Mouse (Mus musculus): ENCODE data around the gene Clasp1. TPM values are rescaled to one million over a fixed set of nuclear protein-coding genes. Genes with fewer than 3 reads are reported as not detected.

The Clasp1 gene
- total and polyA plus RNA-seq, 3 experiments, result 32.0 to 53.2 (median 42.2) TPM

DNA sequence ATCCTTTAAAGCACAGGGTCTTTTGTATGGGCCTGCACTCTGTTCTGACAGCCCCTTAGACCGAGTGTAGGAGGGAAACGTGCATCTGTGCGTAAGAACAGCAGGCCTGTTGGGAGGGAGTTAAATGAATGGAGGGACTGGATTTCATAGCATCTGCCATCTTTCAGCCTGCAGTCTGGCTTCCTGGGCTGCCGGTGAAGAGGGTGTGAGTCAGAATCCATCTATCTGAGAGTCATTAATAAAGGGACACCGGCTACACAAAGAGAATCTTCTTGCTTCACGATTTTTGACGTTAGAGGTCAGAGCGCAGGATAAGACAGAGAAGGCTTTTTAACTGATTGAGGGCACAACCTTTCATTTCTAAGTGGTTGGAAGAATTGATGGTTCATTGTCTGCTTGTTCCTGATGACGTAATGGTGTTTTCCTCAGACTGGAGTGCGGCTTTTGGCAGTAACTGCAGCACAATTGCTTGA is 46.2 kb downstream of the Clasp1 start:
- no peak overlapping the region for H3K4me2 ChIP-seq (ENCODE audit: insufficient read depth, low read depth, poor library complexity, severe bottlenecking)
- H3K4me1 ChIP-seq (ENCODE audit: control insufficient read depth in 1 of 2, insufficient read depth in 2 of 2), result peaks cover 0 to 36% of the 10 kb centered on the region in 2 experiments; a peak in 1 of 4 replicates
- no peak overlapping the region for H3K27ac ChIP-seq (ENCODE audit: insufficient read depth, low read depth)
- H3K79me2 ChIP-seq (replicated peaks; ENCODE audit: control insufficient read depth, extremely low read depth, insufficient read depth, poor library complexity, severe bottlenecking), result peaks cover 69% of the 10 kb centered on the region
- no peaks in the 10 kb centered on the region for H3K27me3 ChIP-seq (replicated peaks)
- TF ChIP-seq BHLHE40 (IDR thresholded peaks at IDR 0.05; ENCODE audit: low read depth, low read length) (no peak), TCF12 (IDR thresholded peaks at IDR 0.05; ENCODE audit: low read depth, low read length) (no peak), MAZ (IDR thresholded peaks at IDR 0.05; ENCODE audit: low read depth, low read length) (no peak), TBP (conservative IDR thresholded peaks at IDR 0.05; ENCODE audit: low read depth, low read length) (no peak), SIN3A (IDR thresholded peaks at IDR 0.05; ENCODE audit: low read length) (no peak), POLR2AphosphoS2 (IDR thresholded peaks at IDR 0.05; ENCODE audit: low read depth, low read length) (no peak), RCOR1 (conservative IDR thresholded peaks at IDR 0.05; ENCODE audit: low read depth, low read length) (no peak), USF2 (conservative IDR thresholded peaks at IDR 0.05; ENCODE audit: low read depth, low read length) (no peak), ZMIZ1 (IDR thresholded peaks at IDR 0.05; ENCODE audit: low read depth, low read length) (no peak), UBTF (IDR thresholded peaks at IDR 0.05; ENCODE audit: low read depth, low read length) (no peak), ZKSCAN1 (IDR thresholded peaks at IDR 0.05; ENCODE audit: borderline replicate concordance, low read depth, low read length) (no peak), ETS1 (conservative IDR thresholded peaks at IDR 0.05; ENCODE audit: low read depth, low read length) (no peak), MAFK (IDR thresholded peaks at IDR 0.05; ENCODE audit: insufficient replicate concordance, low read length) (no peak), ZNF384 (IDR thresholded peaks at IDR 0.05; ENCODE audit: low read depth, low read length) (no peak), MEF2A (IDR thresholded peaks at IDR 0.05; ENCODE audit: borderline replicate concordance, low read depth, low read length) (no peak), JUND (conservative IDR thresholded peaks at IDR 0.05; ENCODE audit: low read depth, low read length) (no peak)
- no peak overlapping the region for H3K4me3 ChIP-seq (replicated peaks in 1 of 3; ENCODE audit: low read depth in 2 of 3, low read length in 2 of 3, poor library complexity in 1 of 3)
- H3K9ac ChIP-seq (ENCODE audit: insufficient read depth, low read depth), result no peak overlapping the region
- DNase-seq (ENCODE audit: extremely low read depth), result no peak
- in situ Hi-C loops (cut with MboI; ENCODE audit: low pct_ligation_motif_present, low pct_unique_long_range_greater_than_20kb, low sequenced_read_pairs), result no loop called here
- peaks cover 5% of the 10 kb centered on the region for H3K9me3 ChIP-seq (replicated peaks; ENCODE audit: low read length)
- peaks cover 20 to 79% of the 10 kb centered on the region in 2 experiments for H3K36me3 ChIP-seq (replicated peaks in 1 of 2; ENCODE audit: control insufficient read depth in 1 of 2, insufficient read depth in 1 of 2, low read length in 1 of 2)
- dilution Hi-C loops (cut with MboI; ENCODE audit: extremely low pct_ligation_motif_present, extremely low pct_unique_long_range_greater_than_20kb, low sequenced_read_pairs), result no loop called here

DNA sequence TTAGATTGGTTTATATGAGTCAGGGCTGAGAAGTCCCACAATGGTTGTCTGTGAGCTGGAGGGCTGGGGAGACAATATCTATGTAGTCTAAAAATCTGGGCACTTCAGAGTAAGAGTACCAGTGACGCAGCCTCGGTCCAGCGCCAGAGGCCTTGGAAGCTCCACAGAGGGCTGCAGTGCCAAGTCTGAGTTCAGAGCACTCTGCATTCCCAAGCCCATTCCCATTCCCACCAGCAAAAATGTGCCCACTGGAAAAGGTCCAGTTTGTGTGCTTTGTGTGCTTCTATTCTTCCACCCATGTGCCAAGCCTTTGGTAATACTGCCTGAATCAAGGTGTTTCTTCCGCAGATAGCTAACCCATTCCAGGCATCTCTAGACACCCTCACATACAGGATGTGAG is 49.0 kb downstream of the Clasp1 start:
- in situ Hi-C loops (cut with MboI; ENCODE audit: low pct_ligation_motif_present, low pct_unique_long_range_greater_than_20kb, low sequenced_read_pairs), result no loop called here
- dilution Hi-C loops (cut with MboI; ENCODE audit: extremely low pct_ligation_motif_present, extremely low pct_unique_long_range_greater_than_20kb, low sequenced_read_pairs), result no loop called here
- H3K4me3 ChIP-seq (replicated peaks in 1 of 3; ENCODE audit: low read depth in 2 of 3, low read length in 2 of 3, poor library complexity in 1 of 3), result no peak overlapping the region

More for the DNA sequence above, 49.0 kb downstream of the Clasp1 start:
- peaks cover 26 to 77% of the 10 kb centered on the region in 2 experiments for H3K36me3 ChIP-seq (replicated peaks in 1 of 2; ENCODE audit: control insufficient read depth in 1 of 2, insufficient read depth in 1 of 2, low read length in 1 of 2)
- TF ChIP-seq RCOR1 (conservative IDR thresholded peaks at IDR 0.05; ENCODE audit: low read depth, low read length), result no peak
- TF ChIP-seq BHLHE40 (IDR thresholded peaks at IDR 0.05; ENCODE audit: low read depth, low read length), result no peak
- TF ChIP-seq IRF4 (IDR thresholded peaks at IDR 0.05; ENCODE audit: low read depth, low read length), result no peak
- TF ChIP-seq ELF1 (IDR thresholded peaks at IDR 0.05; ENCODE audit: low read depth, low read length), result no peak
- no peak for TF ChIP-seq CTCF (conservative IDR thresholded peaks at IDR 0.05 in 1 of 2, IDR thresholded peaks at IDR 0.05 in 1 of 2; ENCODE audit: low read depth in 2 of 2, low read length in 2 of 2)
- no peak for TF ChIP-seq ETS1 (conservative IDR thresholded peaks at IDR 0.05; ENCODE audit: low read depth, low read length)
- TF ChIP-seq MAX (IDR thresholded peaks at IDR 0.05; ENCODE audit: low read length), result no peak
- TF ChIP-seq MAFK (IDR thresholded peaks at IDR 0.05; ENCODE audit: insufficient replicate concordance, low read length), result no peak
- TF ChIP-seq RAD21 (IDR thresholded peaks at IDR 0.05; ENCODE audit: low read depth, low read length), result no peak
- no peak for TF ChIP-seq ZKSCAN1 (IDR thresholded peaks at IDR 0.05; ENCODE audit: borderline replicate concordance, low read depth, low read length)
- TF ChIP-seq PAX5 (IDR thresholded peaks at IDR 0.05; ENCODE audit: low read length), result no peak
- no peak for TF ChIP-seq SMC3 (IDR thresholded peaks at IDR 0.05; ENCODE audit: low read depth, low read length)
- no peak for TF ChIP-seq TCF12 (IDR thresholded peaks at IDR 0.05; ENCODE audit: low read depth, low read length)
- no peak for TF ChIP-seq ZMIZ1 (IDR thresholded peaks at IDR 0.05; ENCODE audit: low read depth, low read length)
- no peak for TF ChIP-seq NELFE (IDR thresholded peaks at IDR 0.05; ENCODE audit: low read depth, low read length)
- TF ChIP-seq GABPA (IDR thresholded peaks at IDR 0.05; ENCODE audit: insufficient replicate concordance, low read depth, low read length), result no peak
- TF ChIP-seq NRF1 (IDR thresholded peaks at IDR 0.05; ENCODE audit: low read depth, low read length), result no peak
- TF ChIP-seq ZNF384 (IDR thresholded peaks at IDR 0.05; ENCODE audit: low read depth, low read length), result no peak
- H3K9me3 ChIP-seq (replicated peaks; ENCODE audit: low read length), result peaks cover 11% of the 10 kb centered on the region
- peaks cover 0 to 46% of the 10 kb centered on the region in 2 experiments; a peak in 2 of 4 replicates for H3K4me1 ChIP-seq (ENCODE audit: control insufficient read depth in 1 of 2, insufficient read depth in 2 of 2)
- peaks cover 66% of the 10 kb centered on the region for H3K79me2 ChIP-seq (replicated peaks; ENCODE audit: control insufficient read depth, extremely low read depth, insufficient read depth, poor library complexity, severe bottlenecking)
- H3K9ac ChIP-seq (ENCODE audit: insufficient read depth, low read depth), result no peak overlapping the region
- no peaks in the 10 kb centered on the region for H3K27me3 ChIP-seq (replicated peaks)
- no peak overlapping the region for H3K27ac ChIP-seq (ENCODE audit: insufficient read depth, low read depth)
- H3K4me2 ChIP-seq (ENCODE audit: insufficient read depth, low read depth, poor library complexity, severe bottlenecking), result no peak overlapping the region
- DNase-seq (ENCODE audit: extremely low read depth), result no peak
